Mouse (Mus musculus) ES-E14 (cell line): Measurements from ENCODE around the gene Slc35c1.

Experiments
- CHD2 ChIP-seq: IDR thresholded peaks from 2 replicates; pipeline ENCODE4 v1.6.1; 2014; ENCODE audit warnings: mild to moderate bottlenecking, low read depth, low read length, inconsistent platforms
- HCFC1 ChIP-seq: IDR thresholded peaks from 2 replicates; pipeline ENCODE4 v1.6.1; 2012; ENCODE audit warnings: low read length, inconsistent platforms, borderline replicate concordance; ENCODE audit not compliant: insufficient read depth
- ZC3H11A ChIP-seq: IDR thresholded peaks from 2 replicates; pipeline ENCODE4 v1.6.1; 2012; ENCODE audit warnings: low read depth, mild to moderate bottlenecking, inconsistent platforms, low read length, borderline replicate concordance
- ZNF384 ChIP-seq: IDR thresholded peaks from 2 replicates; pipeline ENCODE4 v1.6.1; 2012; ENCODE audit warnings: low read depth, low read length, inconsistent platforms

DNA sequence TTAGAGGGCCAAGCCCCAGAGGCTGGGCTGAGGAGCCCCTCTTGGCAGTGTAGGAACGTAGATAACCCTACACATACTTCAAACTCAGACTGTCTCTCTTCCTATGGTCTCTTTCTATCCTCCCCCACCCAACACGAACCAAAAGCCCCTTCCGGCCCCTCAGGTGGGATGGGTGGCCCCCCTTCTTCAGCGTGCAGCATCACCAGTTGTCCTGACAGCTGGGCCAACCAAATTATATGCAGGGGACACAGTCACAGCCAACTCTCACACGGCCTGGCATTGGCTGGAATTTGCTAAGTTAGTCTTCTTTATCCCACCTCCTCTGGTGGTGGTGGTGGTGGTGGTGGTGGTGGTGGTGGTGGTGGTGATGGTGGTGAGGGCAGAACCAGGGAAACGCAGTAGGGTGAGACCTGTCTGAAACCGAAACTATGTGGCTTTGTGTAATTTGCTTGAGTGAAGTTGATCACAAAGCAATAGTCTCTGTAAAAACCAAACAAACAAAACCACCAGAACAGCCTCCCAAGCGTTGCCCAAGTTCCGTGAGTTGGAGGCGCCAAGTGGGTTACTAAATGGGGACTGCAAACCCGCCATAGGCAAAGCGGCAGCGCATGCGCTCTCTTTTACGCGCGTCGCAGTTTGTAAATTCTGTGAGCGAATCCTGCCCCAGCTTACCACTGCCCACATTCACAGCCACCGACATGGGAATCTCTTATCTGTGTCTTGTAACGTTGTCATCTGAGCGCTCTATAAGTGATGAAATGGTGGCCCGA, 24.1 kb upstream of the Slc35c1 start:
- TF ChIP-seq ZC3H11A (no peak), ZNF384 (no peak), HCFC1 (no peak), CHD2 (no peak)
